Mouse (Mus musculus): ENCODE measurements around the gene Sost.
A peak's percentile ranks its signal among the peaks of the same experiment; 100 is the strongest.
"Not testable (repeated sequence)": the region's sequence is repeated elsewhere in the genome, so short reads cannot be mapped to it uniquely, and the experiment has no call there.

Gene Sost

DNA sequence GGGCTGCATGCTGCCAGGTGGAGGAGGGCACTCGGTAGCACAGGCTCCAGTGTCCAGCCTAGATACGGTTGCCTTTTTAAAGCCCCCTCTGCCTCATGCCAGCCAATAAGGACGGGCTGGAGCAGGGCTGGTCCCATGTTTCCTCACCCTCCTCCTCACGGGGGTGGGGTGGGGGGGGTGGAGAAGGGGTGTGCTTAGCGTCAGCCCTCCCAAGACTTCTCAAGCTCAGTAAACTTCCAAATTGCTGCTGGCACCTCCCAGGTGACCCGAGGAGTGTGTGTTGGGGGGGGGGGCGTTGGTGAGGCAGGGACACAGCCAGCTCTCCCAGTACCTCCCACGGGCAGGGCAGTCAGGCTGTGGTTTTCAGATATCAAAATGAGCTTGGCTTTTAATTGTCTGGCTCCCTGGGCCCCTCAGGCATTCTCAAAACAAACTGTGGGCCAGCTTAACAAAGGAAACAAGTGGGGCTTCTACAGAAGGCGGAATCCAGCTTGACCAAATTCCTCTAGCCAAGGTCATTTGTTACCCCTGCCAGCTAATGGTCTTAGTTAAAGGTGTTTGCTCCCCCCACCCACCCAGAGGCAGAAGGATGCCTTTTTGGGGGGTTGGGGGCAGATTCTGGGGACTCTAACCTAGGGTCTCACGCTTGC is at the start of gene Sost:
Gene Sost, minus strand, starts transcription at position 51 of the 650 bp plus-strand sequence.
- DNase-seq, result no peak

DNA sequence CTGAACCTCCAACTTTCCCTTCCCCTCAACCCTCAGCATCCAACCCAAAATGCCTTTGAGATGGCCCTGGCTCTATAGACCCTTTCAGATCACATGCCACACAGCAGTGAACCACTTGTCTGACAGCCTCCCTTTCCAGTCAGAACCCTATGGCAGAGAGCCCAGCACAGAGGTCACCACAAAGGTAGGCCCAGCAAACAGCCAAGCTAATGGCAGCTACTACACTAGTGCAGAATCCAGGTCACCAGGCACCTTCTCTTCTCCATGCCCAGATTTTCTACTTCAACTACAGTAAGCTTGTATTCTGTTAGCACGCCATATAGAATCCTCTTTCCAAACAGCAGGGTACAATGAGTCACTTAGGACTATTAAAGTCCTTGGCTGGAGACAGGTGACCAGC is 49.3 kb upstream of the Sost start:
- peak; percentile 61 to 74 for DNase-seq

DNA sequence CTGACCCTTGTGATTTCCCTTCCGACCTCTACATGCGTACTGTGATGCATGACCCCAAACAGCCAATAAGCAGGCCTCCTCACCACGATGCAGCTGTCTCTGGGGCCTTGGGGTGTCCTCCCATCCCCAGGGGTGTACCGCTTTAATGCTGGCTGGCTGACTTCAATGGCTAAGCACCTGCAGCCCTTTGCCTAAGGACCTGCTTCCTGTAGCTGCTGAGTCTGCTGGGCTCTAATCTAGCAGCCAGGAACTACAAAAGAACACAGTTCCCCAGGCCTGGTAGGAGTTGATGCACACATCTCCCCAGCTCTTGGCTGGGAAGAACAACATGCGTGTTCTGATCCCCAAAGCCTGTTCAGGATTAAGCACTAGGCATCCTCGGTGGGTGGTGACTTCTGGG is 48.7 kb upstream of the Sost start:
- no peak for DNase-seq

DNA sequence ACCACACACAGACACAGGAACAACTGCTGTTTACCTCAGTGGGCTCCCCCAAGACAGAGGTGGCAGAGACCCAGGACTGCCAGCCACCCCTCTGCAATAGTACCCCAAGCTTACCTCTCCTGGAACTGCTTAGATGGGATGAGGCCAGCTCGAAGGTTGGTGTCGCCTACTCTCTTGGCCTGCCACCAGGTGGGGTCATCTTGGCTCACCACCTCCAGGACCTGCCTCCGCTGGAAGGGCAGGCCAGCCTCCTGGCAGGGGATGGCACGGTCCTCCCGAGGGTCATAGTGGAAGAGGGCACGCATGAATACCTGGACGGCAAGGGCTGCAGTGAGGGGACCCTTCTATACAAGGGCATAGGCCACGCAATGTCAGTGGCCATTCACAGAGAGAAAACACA is 46.4 kb upstream of the Sost start:
- DNase-seq, result peak in 1 of 2 experiments; percentile 61

DNA sequence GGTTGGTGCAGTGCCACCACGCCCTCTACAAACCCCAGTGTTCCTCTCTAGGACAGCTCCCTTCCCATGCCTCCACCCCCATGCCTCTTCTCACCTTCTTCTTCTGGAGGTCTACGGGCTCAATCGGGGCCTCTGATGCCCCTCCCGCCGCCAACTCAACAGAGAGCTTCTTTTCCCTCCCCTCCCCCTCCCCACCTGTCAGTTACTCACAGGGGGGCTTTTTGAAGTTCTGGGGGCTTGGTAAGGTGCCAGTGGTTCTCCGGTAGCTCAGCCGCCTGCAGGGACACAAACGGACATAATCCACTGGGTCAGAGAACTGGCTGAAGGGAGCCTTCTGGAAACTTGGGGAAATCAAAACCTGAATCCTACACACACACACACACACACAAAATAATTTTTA is 44.7 kb upstream of the Sost start:
- DNase-seq, result peak in 1 of 2 experiments; percentile 52

DNA sequence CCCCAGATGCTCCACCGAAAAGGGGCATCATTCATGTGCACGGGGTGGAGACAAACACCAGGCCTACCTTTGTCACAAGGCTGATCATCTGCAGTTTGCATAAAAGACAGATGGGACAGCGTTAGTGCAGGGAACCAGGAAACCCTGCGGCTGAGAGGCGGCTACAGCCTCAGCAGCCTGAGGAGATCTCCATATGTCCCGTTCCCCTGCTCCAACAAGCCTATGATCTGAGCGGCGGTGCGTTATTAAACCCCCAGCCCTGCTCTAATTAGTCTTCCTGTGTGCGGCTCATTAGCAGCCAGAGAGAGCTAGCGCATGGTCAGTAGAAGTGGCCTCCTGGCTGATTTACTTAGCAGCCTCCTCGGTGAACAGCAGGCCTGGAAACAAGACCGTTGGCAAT is 43.3 kb upstream of the Sost start:
- DNase-seq, result peak; percentile 77 to 81

DNA sequence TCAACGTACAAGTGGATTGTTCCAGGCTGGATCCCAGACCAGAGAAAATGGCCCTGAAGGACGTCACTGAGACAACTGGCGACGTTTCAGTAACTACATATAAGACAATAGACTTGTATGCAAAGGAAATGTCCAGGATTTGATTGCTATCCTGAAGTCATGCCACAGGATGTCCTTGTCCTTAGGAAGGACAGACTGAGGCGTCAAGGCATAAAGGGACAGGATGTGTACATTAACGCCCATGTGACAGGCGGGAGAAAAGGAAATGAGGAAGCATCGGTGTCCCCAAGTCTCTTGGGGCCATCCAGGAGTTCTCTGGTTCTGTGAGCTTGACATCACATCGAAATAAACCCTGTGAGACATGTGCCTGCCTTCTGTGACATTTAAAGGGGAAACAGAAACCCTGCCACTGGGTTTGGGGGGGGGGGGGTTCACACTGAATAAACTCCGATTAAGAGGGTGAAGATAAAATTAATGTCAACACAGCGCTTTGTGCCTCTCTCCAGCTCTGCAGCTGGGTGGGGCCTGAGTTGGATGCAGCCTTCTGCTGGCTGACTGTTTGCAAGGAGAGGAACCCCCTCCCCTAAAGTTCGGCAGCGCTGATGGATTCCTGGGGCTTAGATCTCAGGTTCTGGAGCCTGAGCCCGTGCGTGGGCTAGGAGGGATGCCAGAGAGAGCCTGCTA is 42.3 kb upstream of the Sost start:
- DNase-seq, result no peak

DNA sequence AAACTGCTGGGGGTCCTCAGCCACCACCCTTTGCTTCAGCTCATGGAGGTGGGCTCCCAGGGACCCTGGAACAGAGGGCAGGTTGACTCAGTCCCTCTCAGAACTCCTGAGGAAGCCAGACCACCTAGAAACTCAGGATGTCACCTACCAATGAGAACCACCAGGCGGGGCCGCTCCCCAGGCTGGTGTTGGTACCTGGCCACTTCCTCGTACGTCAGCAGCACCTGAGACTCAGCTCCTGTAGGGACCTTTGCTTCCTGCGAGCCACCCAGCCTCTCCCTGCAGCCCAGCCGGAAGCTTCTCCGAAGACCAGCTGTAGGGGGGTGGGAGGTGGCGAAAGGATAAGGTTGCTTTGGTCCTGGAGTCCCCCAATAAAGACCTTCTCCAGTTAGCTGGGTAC is 41.6 kb upstream of the Sost start:
- DNase-seq, result no peak

DNA sequence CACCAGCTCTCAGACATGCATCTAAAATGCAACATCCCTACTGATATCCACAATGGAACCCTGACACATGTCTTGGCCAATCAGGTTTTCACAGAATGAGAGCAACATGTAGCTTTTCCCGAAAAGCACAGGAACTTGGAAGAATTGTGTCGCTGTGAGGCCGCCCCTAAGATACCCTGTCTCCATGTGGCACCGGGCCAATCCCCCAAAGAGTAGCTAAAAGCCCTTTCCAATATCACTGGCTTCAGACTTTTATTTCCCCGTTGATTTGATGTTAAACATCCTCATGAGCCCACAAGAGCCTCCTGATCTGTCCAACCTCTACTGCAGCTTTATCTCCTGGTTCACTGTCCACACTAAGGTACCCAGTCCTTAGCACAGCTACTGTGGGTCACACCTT is 39.9 kb upstream of the Sost start:
- peak in 1 of 2 experiments; percentile 54 for DNase-seq

DNA sequence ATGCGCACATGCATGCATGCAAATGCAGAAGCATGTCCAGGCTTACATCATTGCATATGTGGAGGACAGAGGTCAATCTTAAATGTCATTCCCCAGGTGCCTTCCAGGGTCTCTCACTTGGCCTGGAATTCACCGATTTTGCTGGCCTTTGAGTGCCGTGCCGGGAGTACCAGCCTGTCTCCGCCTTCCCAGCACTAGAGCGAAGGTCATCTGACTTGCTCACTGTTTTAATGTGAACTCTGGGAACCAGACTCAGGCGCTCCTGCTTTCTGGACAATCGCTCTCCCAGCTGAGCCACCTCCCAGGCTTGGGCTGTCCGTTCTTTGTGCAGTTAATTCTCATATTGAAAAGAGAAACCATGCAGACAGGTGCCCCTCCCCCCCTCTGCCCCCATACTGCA is 39.5 kb upstream of the Sost start:
- DNase-seq, result no peak

DNA sequence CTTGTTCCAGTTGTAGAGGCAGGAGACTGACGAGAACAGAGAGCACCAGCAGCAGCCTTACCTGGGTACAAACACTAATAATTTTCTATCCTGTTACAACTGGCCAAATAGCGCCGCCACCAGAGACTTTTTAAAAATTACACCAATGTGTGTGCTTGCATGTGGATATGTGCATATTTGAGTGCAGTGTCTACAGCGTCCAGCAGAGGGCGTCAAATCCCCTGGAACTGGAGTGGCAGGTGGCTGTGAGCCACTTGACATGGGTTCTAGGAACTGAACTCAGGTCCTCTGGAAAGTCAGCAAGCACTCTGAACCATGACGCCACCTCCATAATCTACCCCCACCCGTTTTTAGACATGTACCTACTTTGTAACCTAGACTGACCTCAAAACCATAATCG is 37.4 kb upstream of the Sost start:
- DNase-seq, result peak in 1 of 2 experiments; percentile 61

DNA sequence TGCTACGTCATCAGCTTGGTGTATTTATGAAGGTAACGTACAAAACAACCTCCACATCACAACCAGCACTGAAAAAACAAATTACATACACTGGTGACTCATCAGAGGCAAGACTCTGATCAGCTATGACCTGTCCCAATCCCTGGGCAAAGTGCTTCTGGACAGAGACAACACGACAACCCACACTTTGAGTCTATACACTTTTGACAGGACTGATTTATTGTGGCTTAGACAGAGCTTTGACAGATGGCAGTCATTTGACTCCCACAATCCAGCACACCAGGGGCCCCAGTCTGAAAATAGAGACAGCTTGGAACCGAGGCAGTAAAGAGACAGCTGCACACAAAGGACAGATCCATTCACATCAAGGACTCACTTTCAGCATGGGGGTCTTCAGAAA is 32.7 kb upstream of the Sost start:
- DNase-seq, result peak in 1 of 2 experiments; percentile 40

DNA sequence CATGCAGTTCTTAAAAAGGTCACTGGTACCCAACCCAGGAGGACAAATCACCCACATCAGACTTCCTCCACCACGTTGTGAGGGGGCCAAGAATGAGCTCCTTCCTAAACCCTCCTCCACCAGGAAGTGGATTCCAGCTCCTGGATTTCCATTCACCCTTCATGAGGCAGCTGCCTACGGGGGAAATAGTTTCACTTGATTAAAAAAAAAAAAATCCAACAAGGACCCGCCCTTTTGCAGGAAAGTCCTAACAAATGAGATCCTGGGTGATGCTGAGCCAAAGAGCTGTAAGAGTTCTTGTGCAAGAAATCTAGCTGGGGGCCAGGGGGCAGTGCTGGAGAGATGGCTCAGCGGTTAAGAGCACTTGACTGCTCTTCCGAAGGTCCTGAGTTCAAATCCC is 31.4 kb upstream of the Sost start:
- no peak for DNase-seq

DNA sequence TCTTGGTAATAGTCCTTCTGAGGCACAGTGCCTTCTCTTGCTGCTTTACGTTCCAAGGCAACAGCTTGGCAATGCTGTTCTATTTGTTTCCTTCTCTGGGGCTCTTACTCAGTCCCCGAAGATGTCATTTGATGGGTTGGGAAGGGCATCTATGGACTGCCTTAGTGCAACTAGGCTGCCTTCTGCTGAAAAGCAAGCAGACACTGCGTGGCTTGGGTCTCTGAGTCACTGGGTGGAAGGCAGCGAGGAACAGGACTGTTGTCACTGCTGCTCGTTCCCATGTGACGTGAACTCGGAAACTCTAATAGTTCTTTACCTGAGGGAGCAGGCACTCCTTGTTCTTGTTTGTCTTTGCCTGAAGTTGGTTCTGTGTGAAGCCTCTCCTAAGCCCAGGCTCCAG is 29.1 kb upstream of the Sost start:
- DNase-seq, result no peak

DNA sequence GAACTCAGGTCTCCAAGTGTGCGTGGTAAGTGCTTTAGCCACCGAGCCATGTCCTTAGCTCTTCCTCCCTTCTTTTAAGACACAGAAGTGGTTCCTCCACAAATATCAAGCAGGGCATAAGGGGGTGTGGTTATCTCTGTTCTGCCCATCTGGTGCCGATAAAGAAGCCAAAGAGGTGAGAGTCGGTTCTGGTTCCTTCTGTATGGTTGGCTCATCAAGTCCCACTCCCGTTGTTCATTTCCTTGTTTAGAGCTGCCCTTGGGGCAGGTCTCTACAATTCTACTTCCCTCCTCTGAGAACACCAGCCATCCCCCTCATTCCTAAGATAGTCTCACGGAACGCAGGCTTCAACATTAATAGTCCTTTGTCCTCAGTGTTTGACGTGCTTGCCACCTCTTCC is 27.3 kb upstream of the Sost start:
- DNase-seq, result peak in 1 of 2 experiments; percentile 54

DNA sequence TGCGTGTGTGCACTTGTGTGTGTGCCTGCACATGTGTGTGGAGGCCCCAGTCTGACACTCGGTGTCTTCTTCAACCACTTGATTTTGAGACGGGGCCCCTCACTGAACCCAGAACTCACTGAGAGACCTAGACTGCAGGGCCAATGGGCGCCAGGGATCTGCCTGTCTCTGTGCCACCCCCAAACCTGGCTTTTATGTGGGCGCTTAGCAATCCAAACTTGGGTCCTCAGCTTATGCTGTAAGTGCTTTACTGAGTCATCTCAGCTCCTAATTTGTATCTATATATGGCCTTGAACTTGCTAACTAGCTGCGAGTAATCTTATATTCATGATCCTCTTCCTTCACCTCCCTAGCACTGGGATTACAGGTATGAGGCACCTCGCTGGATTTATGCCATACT is 25.6 kb upstream of the Sost start:
- no peak for DNase-seq

DNA sequence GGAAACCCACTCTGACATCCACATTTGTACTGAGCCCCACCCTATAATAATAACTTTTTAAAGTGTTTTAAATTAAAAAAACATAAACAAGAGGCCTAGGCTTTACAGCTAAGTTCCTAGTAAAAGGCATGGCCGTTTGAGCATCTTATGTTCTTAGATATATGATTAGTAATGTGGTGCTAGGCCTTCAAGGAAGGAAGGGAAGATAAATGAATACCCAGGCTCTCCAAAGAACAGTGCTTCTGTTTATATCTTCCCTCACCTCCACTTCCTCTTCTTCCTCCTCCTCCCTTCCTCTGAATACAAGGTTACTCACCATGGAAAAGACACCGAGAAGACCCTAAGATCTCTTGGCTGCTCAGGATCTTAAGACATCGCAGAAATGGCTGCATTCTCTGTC is 25.0 kb upstream of the Sost start:
- DNase-seq, result no peak

DNA sequence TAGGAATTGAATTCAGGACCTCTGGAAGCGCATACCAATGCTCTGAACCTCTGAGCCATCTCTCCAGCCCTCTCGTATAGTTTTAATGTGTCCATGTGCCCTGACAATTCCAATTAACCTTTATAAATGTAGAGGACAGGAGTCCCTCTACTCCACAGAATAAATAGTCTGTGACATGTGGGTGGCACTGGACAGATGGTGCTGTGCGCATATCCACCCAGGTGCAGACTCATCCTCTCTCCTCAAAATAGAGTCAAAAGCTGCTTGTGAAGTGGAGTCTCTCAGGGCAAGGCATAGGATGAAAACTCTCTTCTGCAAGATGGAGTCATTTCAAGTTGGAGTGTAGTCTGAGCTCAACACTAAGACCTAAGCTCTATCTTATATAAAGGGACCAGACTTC is 23.4 kb upstream of the Sost start:
- no peak for DNase-seq

DNA sequence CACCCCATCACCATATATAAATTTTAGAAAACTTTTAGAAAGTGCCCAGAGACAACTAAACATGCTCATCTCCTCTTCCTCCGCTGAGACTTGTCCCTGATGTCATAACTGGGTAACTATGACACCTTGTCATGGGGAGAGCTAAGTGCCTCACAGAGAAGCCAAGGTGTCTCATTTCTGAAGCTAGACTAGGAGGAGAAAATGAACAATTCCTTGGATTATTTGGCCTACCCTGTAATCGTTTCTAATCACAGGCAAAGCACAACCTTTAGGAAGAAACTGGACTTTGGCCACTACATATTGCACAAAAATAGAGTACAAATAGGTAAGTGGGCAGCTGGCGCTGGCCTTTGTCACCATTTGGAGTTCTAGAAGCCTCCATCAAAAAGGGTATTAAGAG is 20.1 kb upstream of the Sost start, which contains the start of gene Dusp3:
Gene Dusp3, minus strand, starts transcription at position 101 of the 400 bp plus-strand sequence.
- DNase-seq, result no peak

DNA sequence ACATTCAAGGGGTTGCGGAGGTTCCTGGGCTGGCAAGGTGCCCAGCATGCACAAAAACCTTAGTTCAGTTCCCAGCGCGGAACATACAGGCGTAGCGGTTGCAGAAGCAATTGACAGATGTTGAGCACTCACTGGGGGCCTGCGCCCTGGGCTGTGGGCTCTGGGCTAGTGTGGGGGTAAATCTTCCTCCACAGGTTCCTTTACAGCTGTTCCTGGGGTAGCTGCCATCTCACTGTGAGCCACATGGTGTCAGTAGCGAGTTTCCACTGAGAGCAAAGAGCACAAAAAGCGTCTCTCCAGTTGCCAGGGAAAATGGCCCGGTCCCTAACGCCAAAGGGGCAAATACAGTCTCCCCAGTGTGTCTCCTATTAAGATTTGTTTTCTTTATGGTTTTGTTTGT is 19.2 kb upstream of the Sost start:
- peak; percentile 91 to 92 for DNase-seq

DNA sequence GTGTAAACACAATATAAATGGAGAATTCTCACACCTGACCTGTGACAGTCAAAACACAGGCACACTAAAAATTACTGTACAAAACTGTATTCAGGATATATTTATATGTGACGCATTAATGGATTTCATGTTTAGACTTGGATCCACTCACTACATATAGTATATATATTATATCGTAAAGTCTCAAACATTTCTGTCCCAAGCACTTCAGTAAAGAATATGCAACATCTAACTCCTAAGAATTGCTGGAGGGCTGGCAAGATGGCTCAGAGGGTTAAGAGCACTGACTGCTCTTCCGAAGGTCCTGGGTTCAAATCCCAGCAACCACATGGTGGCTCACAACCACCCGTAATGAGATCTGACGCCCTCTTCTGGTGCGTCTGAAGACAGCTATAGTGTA is 18.6 kb upstream of the Sost start:
- DNase-seq, result not testable (repeated sequence)

DNA sequence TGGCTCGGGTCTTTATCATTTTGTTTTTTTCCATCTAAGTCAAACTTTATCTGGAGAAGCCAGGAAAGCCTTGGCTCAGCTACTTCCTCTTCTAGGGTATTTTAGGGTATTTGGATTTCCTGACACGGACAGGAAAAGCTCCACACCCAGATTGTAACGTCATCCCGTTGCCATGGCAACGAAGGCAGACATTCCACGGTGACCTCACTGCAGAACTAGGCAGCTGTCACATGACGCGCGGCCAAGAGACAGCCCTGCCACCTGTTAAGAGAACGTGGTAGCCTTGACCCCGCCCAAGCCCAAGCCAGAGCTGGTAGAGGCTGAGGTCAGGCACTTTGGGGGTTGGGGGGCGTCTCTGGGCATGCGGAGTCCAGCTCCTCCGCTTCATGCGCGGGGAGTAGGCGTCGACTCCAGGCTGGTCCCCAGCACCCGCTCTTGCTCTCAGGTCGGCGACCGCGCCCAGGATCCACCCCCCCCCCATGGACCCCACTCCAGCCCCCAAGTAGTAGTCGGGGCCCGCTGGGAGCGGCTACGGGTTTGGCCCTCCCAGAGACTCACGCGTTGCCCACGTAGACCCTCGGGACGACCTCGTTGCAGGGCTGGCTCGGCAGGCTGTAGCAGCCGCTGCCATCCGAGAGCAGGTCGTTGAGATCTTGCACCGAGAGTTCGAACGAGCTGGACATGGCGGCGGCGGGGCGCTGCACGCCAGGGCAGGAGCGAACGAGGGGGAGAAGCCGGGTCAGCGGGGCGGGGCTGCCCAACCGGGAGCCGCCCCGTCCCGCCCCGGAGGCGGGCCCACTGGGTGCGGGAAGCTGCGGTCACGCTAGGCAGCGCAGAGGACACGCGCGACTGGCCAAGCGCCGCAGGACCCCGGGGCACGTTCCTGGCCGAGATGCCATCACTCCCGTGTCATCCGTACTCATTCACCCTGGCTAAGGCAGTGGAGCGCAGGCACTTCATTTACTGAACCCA is 17.5 kb upstream of the Sost start, which contains the start of gene Cfap97d1:
Gene Cfap97d1, plus strand, starts transcription at position 226 of the 972 bp plus-strand sequence.
- DNase-seq, result peak; percentile 93 to 97

DNA sequence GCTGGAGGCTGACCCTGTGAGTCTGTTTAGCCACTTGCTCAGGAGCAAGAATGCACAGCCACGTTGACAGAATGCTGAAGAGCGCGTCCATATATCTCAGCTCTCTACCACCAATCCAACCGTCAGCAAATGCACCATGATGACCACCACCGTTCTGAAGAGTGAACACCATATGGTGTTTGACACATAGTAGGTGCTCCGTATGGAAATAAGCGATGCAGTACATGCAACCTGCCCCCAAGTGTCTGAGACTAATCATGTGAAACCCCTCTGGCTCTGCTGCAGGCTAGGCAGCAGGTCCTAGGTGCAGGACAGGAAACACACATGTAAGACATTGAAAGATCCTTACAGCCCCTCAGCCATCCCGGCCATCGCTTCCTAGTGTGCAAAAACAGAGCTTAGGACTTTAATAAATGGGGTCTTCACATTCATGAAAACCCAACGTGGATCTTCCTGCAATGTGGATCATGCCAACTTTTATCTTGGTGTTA is 16.7 kb upstream of the Sost start:
- no peak for DNase-seq
